Mouse (Mus musculus) limb, embryonic 15.5 days (tissue): ENCODE measurements at regions not wholly inside any gene's neighbourhood (a gene's known extent, or its start where the extent isn't known, plus 50 kb on each side); places are given as distances from the start of the nearest gene placed in this dataset.
A peak's percentile ranks its signal among the peaks of the same experiment; 100 is the strongest.

Experiments used
- ATAC-seq: fragments of 200-750 bp; cut with Nextera tagmentation; 2 replicates; pipeline ENCODE4 v1.8.0; 2017; ENCODE audit warnings: low read depth, moderate TSS enrichment; ENCODE audit not compliant: insufficient number of reproducible peaks, low FRiP score, low TSS enrichment
- H3K27ac ChIP-seq: fragments of 300-500 bp; sonication (generic); 2 replicates; pipeline ENCODE4 v1.5.1; 2015; ENCODE audit warnings: moderate library complexity, mild to moderate bottlenecking, inconsistent platforms
- H3K27me3 ChIP-seq: fragments of 300-500 bp; sonication (generic); 2 replicates; pipeline ENCODE4 v1.6.1; 2015; ENCODE audit warnings: inconsistent platforms
- H3K36me3 ChIP-seq: fragments of 300-500 bp; sonication (generic); 2 replicates; pipeline ENCODE4 v1.6.1; 2015; ENCODE audit warnings: inconsistent platforms
- H3K4me1 ChIP-seq: fragments of 300-500 bp; sonication (generic); 2 replicates; pipeline ENCODE4 v1.6.1; 2015; ENCODE audit warnings: inconsistent platforms
- H3K4me2 ChIP-seq: fragments of 300-500 bp; sonication (generic); 2 replicates; pipeline ENCODE4 v1.6.1; 2015; ENCODE audit warnings: mild to moderate bottlenecking, inconsistent platforms
- H3K4me3 ChIP-seq: fragments of 300-500 bp; sonication (generic); 2 replicates; pipeline ENCODE4 v1.5.1; 2015; ENCODE audit warnings: mild to moderate bottlenecking, inconsistent platforms
- H3K9ac ChIP-seq: fragments of 300-500 bp; sonication (generic); 2 replicates; pipeline ENCODE4 v1.6.1; 2015; ENCODE audit warnings: inconsistent platforms
- H3K9me3 ChIP-seq: fragments of 300-500 bp; sonication (generic); 2 replicates; pipeline ENCODE4 v1.6.1; 2016; ENCODE audit warnings: inconsistent platforms
- WGBS: fragments of 180-500 bp; shearing (Covaris S2); methylation state at CpG from one replicate; pipeline ENCODE4 v1.1.7; 2015; 5-methylcytosine and 5-hydroxymethylcytosine counted together

DNA sequence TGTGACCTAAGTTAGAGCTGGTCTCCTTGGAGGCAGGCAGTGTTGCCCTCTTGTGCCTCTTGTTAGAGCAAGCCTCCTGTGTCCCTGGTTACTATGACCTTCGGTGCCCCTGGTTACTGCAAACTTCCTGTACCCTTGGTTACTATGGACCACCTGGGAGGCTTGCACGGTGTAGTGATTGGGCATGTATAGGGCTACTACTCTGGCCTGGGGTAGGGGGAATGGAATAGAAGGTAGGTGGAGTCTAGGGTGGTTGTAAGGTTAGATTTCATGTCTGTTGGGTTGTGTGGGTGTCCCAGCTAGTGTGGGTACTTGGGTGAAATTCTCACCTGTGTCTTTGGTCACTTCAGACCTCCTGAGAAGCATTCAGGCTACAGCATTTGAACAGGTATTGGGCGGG, 141.7 kb upstream of the Wdr75 start:
- no peaks in the 10 kb centered on the region for H3K9me3 ChIP-seq
- no peaks in the 10 kb centered on the region for H3K36me3 ChIP-seq

DNA sequence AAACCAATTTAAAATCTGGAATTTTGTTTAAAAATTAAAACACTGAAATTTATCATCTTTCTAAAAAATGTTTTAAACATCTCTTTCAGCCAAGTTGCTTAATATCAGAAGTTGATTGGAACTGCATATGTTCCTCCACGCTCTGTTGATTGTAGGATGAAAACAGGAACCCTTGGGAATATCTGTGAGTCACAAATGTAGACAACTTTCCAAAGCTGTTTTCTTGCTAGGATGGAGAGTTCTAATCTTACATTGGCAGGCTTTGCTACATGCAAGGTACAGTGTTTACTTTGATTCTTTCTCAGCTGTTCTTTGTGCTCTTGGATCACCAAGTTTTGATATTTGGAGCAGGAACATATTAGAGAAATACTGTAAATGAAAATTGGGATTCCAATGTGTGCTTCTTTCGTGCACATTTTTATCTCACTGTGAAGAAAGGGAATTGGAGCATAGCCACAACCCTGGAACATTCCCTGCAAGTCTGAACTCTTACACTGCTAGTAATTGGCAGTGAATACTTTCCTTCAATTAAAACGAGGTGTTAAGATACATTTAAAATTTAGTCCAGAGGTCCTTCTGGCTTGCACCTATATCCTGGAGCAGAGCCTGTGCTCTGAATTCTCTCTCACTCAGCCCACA, 131.0 kb upstream of the Wdr75 start:
- no peak overlapping the region for H3K4me2 ChIP-seq
- no peaks in the 10 kb centered on the region for H3K36me3 ChIP-seq
- ATAC-seq = peak; percentile 40; the same call in 1 of the 2 replicates
- H3K9me3 ChIP-seq = no peaks in the 10 kb centered on the region
- H3K9ac ChIP-seq = no peak overlapping the region
- H3K27me3 ChIP-seq = no peaks in the 10 kb centered on the region
- H3K4me1 ChIP-seq = peaks cover 4% of the 10 kb centered on the region; the same call in 1 of the 2 replicates
- 42% methylated on average over 3 of the region's 3 CpGs for WGBS
- H3K27ac ChIP-seq = 0 out of 2 replicates have a peak overlapping the region, but pooled peaks have one; percentile 28
- H3K4me3 ChIP-seq = no peak overlapping the region

More for the DNA sequence above, 141.7 kb upstream of the Wdr75 start:
- no peak overlapping the region for H3K4me3 ChIP-seq
- H3K27me3 ChIP-seq = no peaks in the 10 kb centered on the region
- H3K4me1 ChIP-seq = no peaks in the 10 kb centered on the region
- no peak for ATAC-seq
- no peak overlapping the region for H3K27ac ChIP-seq
- 91% methylated on average over 3 of the region's 3 CpGs for WGBS
- no peak overlapping the region for H3K9ac ChIP-seq
- no peak overlapping the region for H3K4me2 ChIP-seq

DNA sequence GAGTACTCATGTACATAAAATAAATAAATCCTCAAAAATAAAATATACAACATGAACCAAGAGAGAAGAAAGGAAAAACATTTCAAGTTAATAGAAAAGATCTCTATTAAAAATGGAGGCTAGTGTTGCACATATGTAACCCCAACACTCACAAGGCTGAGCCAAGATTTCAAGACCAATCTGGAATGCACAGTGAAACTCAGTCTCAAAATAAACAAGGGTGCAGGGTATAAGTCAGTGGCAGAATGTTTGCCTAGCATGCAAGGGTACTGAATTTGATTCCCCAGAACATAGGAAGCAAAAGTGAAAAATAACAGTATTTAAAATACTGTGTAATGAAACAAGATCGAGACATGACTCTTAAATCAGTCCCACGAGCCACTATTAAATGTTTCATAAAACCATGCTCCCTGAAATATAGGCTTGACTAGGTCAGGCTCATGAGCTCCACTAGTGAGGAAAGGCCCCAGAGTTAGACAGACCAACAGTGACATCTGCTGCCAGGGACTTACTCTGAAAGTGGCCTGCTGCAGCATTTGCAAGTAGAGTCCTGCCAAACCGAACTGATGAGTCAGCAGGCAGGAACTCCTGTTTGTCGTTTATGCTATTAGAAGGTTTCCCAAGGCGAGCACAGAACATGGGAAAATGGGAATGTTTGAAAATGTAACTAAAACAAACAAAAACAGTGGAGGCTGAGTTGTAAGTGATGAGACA, 122.4 kb upstream of the Wdr75 start:
- H3K36me3 ChIP-seq = no peaks in the 10 kb centered on the region
- no peak overlapping the region for H3K4me3 ChIP-seq
- peak; percentile 89 for ATAC-seq
- H3K9me3 ChIP-seq = no peaks in the 10 kb centered on the region
- peak overlapping the region; percentile 71 for H3K27ac ChIP-seq
- H3K4me1 ChIP-seq = peaks cover 4% of the 10 kb centered on the region
- WGBS = 12% methylated on average over 5 of the region's 5 CpGs
- no peak overlapping the region for H3K9ac ChIP-seq
- no peaks in the 10 kb centered on the region for H3K27me3 ChIP-seq
- H3K4me2 ChIP-seq = no peak overlapping the region

DNA sequence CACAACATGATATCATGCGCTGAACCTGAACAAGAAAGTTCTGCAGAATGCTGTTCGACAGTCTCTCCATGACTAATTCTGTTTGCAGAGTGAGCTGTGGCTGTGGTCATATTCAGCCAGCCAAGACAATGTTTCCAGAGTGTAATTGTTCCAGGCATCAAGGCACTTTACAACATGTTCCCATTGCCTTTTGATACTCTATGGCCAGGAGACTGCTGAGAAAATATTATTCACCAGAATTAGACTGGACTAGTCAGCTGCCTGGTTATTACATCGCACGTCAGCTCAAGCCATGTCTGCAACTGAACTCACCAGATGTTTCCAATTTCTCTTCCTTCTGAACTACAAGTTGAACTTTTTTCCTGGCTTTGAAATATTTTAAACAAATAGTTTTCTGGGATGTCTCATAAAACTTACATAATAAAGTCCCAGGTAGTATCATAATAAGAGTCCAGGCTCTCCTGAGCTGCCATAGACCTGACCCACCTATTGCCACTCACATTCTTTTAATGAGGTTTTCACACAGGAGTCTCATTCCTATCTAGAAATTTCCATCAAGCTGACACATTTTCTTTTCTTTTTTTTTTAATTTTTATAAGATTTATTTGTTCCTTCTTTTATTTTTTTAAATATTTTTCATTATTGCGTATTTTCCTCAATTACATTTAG, 119.1 kb upstream of the Wdr75 start:
- WGBS = 39% methylated on average over 5 of the region's 5 CpGs
- Histone ChIP-seq H3K27me3 (no peaks in the 10 kb centered on the region), H3K36me3 (no peaks in the 10 kb centered on the region), H3K4me2 (no peak overlapping the region), H3K4me1 (peaks cover 4% of the 10 kb centered on the region), H3K4me3 (no peak overlapping the region), H3K9ac (no peak overlapping the region), H3K9me3 (no peaks in the 10 kb centered on the region), H3K27ac (peak overlapping the region; percentile 76)
- peak; percentile 74 for ATAC-seq

DNA sequence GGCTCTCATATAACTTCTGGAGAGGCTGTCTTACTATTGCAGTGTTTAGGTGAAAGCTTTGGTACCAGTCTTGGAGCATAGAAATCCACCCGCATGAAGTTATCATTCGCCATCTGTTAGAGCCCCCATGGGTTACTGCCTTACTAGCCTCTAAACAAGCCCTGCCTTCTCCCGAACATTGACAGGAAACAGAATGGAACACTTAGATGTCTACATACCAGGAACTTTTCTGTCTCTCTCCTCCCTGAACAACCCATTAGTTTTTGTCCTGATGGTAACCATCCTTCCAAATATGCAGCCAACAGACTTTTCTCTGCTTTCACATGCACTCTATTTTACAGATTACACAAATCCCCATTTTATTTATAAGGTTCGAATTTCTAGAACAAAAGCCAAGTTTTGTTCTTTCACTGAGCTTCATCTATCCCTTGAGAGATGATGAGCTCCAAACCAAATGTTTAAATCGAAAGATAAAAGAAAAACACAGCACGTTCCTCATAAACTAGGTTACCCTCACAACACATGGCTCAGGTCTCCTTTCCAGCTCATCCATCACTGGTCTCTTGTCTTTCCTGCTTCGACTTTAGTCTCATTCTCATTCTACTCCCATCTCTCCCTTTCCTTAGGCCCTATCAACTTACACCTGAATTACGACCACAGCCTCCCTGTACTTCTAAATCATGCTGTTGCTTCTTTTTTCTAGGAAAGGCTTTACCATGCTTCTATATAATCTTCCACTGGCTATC, 114.8 kb upstream of the Wdr75 start:
- no peak overlapping the region for H3K4me2 ChIP-seq
- no peaks in the 10 kb centered on the region for H3K27me3 ChIP-seq
- no peaks in the 10 kb centered on the region for H3K36me3 ChIP-seq
- 51% methylated on average over 8 of the region's 8 CpGs for WGBS
- no peak overlapping the region for H3K4me3 ChIP-seq
- no peaks in the 10 kb centered on the region for H3K9me3 ChIP-seq
- H3K27ac ChIP-seq = peak overlapping the region; percentile 78
- no peaks in the 10 kb centered on the region for H3K4me1 ChIP-seq
- peak; percentile 70 for ATAC-seq
- H3K9ac ChIP-seq = no peak overlapping the region

DNA sequence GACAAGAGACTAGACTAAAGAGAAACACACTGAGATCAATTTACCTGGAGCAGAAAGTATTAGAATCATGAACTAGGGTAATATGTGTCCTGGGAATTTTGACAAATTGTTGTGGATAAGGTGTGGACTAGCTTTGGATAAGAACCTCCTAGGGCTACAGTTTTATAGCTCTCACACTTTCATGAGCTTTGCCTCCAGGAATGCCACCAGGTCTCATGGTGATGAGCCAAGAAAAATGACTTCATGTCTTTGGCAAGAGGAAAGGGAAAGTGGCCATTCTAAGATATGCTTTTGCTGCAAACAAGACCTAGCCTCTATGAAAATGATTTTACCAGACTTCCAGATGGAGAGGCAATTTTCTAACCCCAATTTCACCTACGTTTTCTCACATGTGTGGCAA, 94.1 kb upstream of the Wdr75 start:
- no peaks in the 10 kb centered on the region for H3K36me3 ChIP-seq
- H3K4me2 ChIP-seq = no peak overlapping the region
- no peak overlapping the region for H3K4me3 ChIP-seq
- no peak overlapping the region for H3K9ac ChIP-seq
- H3K9me3 ChIP-seq = no peaks in the 10 kb centered on the region
- H3K27me3 ChIP-seq = no peaks in the 10 kb centered on the region
- H3K27ac ChIP-seq = peak overlapping the region; percentile 47; the same call in 1 of the 2 replicates
- no peaks in the 10 kb centered on the region for H3K4me1 ChIP-seq
- peak; percentile 72; the same call in 1 of the 2 replicates for ATAC-seq
- WGBS = 23% methylated on average over 1 of the region's 1 CpGs

DNA sequence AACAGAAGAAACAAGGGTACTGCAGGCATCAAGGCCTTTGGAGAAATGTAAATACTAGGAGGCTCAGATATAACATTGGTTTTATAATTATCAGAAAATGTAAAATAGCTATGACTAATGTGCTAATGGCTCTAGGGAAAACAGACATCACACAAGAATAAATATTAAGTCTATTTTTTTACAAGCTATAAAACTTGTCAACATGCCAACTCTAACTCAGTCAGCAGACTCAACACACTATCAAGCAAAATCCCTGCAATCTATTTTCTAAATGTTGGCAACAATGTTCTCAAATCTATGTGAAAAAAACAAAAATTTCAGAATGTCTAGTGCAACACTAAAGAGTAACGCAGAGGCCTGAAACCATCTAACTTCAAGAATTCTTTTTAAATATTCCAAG, 93.5 kb upstream of the Wdr75 start:
- 72% methylated on average over 1 of the region's 1 CpGs for WGBS
- H3K4me3 ChIP-seq = no peak overlapping the region
- H3K4me1 ChIP-seq = no peaks in the 10 kb centered on the region
- H3K9ac ChIP-seq = no peak overlapping the region
- no peaks in the 10 kb centered on the region for H3K27me3 ChIP-seq
- no peak for ATAC-seq
- no peak overlapping the region for H3K4me2 ChIP-seq
- no peaks in the 10 kb centered on the region for H3K36me3 ChIP-seq
- no peaks in the 10 kb centered on the region for H3K9me3 ChIP-seq
- peak overlapping the region; percentile 47; the same call in 1 of the 2 replicates for H3K27ac ChIP-seq

DNA sequence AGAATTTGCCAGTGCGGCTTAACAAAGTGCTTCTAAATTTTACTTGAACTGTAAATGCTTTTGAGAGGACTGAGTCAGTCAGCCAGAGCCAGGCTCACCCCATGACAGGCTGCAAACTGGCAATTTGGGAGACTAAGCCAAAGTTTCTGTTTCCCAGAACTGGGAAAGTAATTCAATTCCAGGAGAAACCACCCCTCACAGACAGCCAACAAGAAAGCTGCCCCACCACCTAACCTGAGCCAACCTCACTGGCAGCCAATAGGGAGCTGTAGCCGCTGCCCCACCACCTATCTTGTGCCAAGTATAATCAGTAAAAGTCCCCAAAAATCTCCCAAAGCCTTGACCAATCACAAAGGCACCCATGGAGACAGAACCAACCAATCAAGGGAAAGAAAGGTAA, 71.6 kb upstream of the Wdr75 start:
- H3K9me3 ChIP-seq = no peaks in the 10 kb centered on the region
- no peak overlapping the region for H3K4me2 ChIP-seq
- no peaks in the 10 kb centered on the region for H3K27me3 ChIP-seq
- H3K4me1 ChIP-seq = no peaks in the 10 kb centered on the region
- no peaks in the 10 kb centered on the region for H3K36me3 ChIP-seq
- peak overlapping the region; percentile 23 for H3K27ac ChIP-seq
- ATAC-seq = 0 out of 2 replicates have a peak, but pooled peaks have one; percentile 63
- no peak overlapping the region for H3K9ac ChIP-seq
- H3K4me3 ChIP-seq = no peak overlapping the region
- 60% methylated on average over 2 of the region's 2 CpGs for WGBS

DNA sequence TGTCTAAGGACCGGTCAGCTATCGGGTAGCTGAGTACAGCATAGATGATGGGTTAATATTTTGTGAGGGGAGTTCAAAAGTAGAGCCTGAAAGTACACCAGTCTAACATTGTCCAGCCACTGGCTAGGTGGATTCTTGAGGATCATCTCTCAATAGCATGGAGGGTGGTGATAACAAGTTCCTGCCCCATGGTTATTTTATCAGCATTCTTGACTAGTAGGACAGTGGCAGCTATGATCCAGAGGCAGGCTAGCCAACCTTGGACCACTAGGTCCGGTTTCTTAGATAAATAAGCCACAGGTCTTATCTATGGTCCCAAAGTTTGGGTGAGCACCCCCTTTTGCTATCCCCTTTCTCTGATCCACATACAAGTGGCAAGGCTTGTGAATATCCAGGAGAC, 62.0 kb upstream of the Wdr75 start:
- ATAC-seq = no peak

DNA sequence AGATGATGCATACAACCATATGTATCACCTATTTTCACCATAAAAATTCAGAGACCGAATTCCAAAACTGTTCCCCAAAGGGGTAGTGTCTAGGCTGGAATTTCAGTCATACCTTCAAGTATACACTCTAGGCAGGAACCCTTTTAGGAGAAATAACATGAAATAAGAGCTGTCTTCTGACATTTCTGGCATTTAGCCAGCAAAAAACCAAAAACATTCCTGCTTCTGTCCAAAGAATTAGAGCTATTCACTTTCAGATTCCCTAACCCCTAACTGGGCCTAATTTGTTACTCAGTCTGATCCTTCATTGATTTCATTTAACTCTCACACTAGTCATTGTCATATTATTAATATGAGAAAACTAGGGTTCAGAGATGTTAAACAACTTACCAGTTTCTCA, 49.8 kb upstream of the Wdr75 start:
- ATAC-seq = no peak

More for the DNA sequence above, 62.0 kb upstream of the Wdr75 start:
- Histone ChIP-seq H3K27ac (no peak overlapping the region), H3K27me3 (no peaks in the 10 kb centered on the region), H3K36me3 (no peaks in the 10 kb centered on the region), H3K9me3 (no peaks in the 10 kb centered on the region), H3K4me3 (no peak overlapping the region), H3K4me2 (no peak overlapping the region), H3K4me1 (no peaks in the 10 kb centered on the region), H3K9ac (no peak overlapping the region)
- 94% methylated on average over 3 of the region's 3 CpGs for WGBS

More for the DNA sequence above, 49.8 kb upstream of the Wdr75 start:
- H3K9ac ChIP-seq = no peak overlapping the region
- WGBS = 48% methylated on average over 1 of the region's 1 CpGs
- no peak overlapping the region for H3K4me2 ChIP-seq
- H3K4me3 ChIP-seq = no peak overlapping the region
- H3K27me3 ChIP-seq = no peaks in the 10 kb centered on the region
- no peaks in the 10 kb centered on the region for H3K36me3 ChIP-seq
- H3K4me1 ChIP-seq = no peaks in the 10 kb centered on the region
- H3K27ac ChIP-seq = no peak overlapping the region
- H3K9me3 ChIP-seq = peaks cover 6% of the 10 kb centered on the region
